Mouse (Mus musculus) frontal cortex, adult 2 months (tissue): ENCODE data around the gene Mybpc2. TPM values are rescaled to one million over a fixed set of nuclear protein-coding genes. Genes with fewer than 3 reads are reported as not detected.

ENCODE experiments used
- DNase-seq, 2 experiments: peaks; one replicate each; pipeline ENCODE4 v3.0.0; 2022; ENCODE audit warnings: low spot score in 1 of 2; ENCODE audit errors: extremely low spot score in 1 of 2
- polyA plus RNA-seq: library from polyadenylated mRNA; depleted of rRNA; stranded (reverse); fragments of >200 nt; gene quantifications from 2 replicates; pipeline ENCODE4 v1.2.3, GENCODE M21; 2012

The Mybpc2 gene
- polyA plus RNA-seq, 1 experiment = 0.12 TPM

DNA sequence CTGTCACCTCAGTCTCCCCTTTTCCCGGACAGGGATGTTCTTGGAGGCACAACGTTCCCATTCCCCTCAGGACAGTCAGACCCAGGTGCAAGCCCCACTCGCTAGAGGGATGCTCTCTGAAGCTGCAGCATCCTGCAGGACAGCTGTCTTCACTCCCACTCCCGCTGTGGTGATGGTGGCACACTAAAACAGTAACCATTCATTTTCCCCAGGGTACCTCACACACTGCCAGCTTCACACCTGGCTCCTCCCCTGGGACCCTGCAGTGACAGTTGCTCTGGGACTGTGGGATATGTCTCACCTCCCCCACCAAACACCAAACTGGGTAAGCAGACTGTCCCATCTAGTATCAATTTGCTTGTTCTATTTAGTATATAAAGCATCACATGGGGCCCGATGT is 23.3 kb upstream of the Mybpc2 start:
- no peak for DNase-seq

GRCm38 (mm10) chr7:44547041-44547440 is 22.6 kb upstream of the Mybpc2 start:
- DNase-seq = no peak

DNA sequence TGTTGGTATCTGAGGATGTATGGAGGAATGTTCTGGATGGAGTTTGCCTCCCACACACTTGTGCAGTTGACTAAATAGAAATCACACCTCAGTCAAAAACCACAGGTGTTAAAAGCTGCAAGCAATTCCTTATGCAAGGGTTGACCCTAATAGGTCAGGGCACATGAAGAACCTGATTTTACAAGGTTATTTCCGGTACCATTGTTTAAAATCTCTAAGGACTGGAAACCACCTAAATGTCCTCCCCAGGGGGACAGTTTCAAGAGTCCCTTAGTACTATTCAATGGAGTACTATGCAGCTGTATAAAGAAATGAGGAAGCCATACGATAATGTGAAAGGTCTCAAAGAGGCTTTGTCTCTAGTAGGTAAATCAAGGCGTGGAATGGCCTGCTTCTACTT is 21.8 kb upstream of the Mybpc2 start:
- no peak for DNase-seq

GRCm38 (mm10) chr7:44543071-44543470 is 18.6 kb upstream of the Mybpc2 start:
- DNase-seq = no peak

DNA sequence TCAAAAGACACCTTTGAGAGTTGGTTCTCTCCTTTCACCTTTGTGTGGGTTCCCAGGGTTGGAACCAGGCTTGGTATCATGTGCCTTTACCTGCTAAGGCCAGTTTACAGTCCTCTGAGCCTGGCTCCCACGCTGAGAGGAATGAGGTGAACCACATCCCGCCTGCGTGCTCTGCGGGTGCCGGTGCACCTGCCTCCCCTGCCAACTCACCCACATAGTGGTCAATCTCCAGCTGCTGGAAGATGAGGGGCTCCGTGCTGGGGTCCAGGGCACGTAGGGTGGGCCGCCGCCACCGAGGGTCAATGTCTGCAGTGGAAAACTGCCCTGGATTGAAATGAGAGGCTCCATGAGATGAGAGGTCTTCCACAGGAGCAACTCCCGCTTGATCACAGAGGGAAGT is 18.1 kb upstream of the Mybpc2 start:
- no peak for DNase-seq

DNA sequence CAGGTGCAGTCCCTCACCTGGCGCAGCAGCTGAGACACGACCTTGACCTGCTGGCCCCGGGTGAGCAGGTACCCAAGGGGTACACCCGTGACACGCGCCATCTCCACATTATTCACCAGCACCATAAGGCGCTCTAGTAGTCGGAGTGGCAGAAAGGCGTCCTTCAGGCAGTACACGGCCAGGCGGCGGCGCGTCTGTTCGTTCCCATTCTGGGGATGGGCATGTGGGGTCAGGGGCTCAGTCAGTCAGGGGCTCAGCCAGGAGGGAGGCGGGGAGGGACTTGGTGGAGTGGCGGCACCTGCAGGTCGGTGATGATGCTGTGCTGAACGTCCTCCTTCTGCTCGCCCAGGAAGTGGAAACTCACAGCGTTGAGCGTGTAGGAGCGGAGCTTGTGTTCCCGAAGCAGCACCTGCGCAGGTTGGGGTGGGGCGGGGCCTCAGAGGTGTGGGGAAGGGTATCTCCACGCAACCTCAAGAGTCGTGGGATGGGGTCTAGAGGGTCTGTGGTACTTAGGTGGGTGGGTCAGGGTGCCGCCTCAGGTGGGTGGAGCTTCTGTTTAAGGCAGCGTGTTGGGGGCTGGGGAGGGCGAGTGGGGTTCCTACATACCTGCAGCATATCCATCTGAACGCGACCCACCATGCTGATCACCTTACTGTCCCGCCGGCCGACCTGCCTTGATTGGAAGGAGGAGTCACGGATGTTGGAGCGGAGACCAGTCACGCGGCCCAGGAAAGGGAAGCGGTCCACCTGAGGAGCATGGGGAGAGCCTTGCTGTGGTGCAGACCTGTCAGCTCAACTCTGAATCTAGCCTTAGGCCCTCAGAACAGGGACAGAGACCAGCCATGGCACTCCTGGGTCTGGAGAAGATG is 14.5 kb upstream of the Mybpc2 start:
- no peak for DNase-seq

- DNase-seq = no peak
These were observed 13.0 kb upstream of the Mybpc2 start for GRCm38 (mm10) chr7:44537496-44537895.

DNA sequence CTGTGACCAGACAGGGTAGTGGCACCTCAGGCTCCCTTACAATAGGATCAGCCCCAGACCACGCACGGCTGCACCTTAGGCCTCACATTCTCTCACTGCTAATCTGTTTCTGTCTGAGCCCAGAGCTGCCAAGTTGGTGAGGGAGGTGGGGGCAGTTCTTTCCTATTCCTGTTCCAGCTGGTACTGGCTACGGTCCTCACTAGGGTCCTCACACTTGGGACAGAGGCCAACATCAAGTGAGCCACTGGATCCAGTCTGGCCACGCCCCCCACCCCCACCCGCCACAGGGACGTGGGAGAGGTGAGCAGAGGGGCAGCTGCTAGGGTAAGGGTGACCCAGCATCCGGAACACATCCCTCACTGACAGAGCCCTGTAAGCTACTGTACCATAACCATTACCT is 12.6 kb upstream of the Mybpc2 start:
- no peak for DNase-seq

GRCm38 (mm10) chr7:44536590-44536968 is 12.1 kb upstream of the Mybpc2 start:
- peak in 1 of 2 experiments; percentile 71 for DNase-seq

DNA sequence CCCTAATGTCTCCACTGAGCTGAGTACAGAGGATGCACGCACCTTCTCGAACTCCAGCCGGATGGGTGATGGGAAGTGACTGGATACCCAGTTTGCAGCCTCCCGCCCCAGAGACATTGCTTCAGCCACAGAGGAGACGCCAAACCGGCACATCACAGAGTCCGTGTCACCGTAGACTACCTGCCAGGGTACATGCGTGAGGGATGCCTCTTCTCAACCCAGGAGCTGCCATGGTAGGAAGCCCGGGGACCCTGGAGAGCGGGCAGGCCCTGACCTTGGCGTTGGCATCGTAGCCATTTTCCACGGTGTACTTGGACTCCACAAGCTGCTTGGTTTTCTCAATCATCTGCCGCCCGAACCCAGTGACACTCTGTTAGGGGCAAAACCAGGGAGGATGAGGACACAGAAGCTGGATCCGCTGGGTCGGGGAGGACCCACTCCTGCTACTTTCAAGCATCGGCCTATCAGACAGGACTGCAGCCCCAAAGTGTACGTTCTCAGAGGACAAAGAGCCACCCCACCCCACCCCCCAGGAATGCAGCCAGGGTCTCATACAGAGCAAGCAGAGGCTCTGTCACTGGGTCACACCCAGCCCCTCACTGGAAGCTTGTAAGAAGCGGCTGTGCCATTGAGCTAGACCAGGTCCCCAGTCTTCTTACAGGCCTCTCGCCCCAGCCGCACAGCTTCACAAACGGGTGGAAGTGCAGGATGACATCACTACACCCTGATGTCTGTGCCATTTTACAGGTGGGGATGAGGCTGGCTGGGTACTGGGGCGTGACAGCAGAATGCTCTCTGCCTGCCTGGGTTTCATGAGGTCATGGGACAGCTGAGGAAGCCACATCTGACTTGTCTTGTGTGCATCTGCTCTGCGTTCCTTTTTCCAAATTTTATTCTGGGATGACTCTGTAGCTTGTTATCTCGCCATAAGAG is 11.5 kb upstream of the Mybpc2 start:
- DNase-seq = no peak

DNA sequence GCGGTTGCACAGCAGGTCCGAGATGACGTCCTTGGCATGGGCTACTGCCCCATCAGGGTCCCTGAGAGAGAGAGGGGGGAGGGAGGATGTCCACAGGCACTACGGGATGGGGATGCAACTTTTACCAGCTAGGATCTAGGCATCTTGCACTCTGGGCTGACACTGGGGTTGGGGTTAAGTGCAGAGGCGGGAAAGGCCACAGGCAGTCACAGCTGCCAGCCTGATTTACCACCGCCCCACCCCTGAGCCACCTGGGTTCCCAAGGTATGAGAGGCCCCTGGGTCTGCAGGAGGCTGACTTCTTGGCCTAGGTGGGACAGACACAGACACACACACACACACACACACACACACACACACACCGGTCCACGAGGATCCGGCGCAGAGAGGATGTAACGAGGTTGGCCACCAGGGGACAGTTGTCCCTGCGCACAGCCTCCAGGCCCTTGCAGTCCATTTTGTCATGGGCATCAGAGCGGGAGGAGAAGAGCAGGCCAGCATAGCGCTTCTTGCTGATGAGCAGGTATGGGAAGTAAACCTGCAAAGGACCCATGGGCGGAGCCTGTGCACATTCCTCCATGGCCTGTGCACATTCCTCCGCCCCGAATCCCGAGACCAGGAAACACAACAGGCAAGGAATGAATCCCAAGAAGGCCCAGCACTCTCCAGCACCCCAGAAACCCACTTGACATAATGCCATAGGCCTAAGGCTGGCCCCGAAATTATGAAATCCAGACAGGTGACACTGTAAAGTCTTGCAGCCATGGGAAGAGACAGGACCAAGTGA is 10.4 kb upstream of the Mybpc2 start:
- DNase-seq = no peak

DNA sequence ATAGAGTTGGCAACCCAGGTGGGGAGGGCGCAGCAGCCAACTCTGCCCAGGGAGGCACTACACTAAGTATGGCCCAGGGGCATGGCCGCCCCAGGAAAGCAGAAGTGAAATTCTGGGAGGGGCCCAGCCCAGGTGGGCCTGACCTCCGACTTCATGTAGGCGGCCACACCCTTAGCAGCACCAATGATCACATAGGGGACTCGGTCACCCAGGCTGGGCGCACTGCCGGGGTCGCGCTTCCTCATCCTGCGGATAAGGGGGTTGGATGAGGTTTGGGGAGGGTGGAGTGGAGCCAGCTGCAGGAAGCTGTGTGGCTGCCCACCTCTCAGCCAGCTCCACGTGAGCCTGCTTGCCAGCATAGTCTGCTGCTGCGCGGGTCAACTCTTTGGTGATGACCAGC is 9.8 kb upstream of the Mybpc2 start:
- DNase-seq = no peak

DNA sequence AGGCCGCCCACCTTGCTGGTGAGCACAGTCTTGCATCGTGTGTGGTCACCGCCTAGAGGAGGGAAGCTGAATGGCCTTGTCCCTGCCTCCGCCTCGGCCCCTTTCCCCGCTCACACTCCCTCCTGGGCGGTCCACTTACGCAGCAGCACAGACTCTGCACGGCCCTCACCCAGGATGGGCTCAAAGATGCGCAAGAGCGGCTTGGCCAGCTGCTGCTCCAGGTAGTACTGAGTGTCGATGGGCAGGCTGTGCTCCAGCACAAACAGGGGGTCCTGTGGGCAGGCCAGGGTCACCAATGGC is 9.2 kb upstream of the Mybpc2 start:
- no peak for DNase-seq

DNA sequence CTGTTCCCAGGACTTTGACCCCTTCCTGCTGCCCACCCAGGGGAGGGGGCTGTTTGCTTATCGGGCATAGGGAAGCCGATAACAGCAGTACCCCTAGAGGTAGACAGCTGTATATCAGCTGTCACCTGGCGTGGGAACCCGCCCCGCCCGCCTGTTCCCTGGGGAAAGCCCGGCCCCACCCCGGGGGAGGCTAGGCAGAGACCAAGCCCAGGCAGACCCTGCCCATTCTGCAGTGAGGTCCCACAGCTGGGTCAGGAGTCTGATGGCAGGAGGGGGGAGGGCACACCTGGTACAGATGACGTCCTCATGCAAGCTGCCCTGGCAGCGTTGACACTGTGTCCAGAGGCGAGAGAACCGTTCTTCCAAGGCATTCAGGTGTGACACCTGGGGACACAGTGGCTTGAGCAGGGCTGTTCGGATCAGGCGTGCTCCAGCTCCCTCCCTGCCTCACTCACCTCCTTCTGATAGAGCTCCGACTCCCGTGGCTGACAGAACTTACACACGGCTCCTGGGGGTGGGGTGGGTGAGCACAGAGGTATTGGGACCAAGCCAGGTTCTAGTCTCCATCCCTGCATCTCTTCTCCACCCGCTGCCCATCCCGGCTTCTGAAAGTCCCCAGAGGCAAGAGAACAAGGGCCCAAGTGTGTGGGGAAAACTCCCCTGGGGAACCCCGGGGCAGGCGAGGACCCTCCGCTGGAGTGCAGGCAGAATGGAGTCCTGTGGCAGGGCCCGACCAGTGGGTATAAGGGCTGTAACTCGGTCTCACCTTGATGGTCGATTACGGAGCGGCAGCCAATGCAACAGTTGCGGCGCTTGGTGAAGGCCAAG is 8.7 kb upstream of the Mybpc2 start:
- DNase-seq = no peak

- no peak for DNase-seq
These were observed 7.7 kb upstream of the Mybpc2 start, which contains the start of gene Spib for GRCm38 (mm10) chr7:44531946-44532732. Spib (minus strand) TSS chr7:44532071.

DNA sequence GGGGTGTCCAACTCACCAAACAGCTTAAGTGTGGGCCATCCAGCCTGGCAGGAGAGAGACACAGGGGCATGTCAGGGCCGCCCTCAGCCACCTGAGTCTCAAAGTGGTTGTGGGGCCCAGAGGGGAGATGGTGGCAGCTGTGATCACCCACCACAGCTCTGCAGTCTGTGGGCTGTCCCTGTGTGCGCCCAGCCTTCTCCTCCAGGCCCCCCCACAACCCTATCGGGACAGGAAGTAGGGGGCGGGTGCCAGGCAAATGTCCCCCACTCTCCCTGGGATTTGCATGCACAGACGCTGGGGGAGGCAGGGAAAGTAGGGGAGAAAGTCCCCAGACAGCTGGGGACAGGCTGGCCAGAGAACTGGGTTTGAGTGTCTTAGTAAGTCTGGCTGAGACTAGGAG is 6.8 kb upstream of the Mybpc2 start:
- no peak for DNase-seq

- no peak for DNase-seq
These were observed 6.1 kb upstream of the Mybpc2 start for GRCm38 (mm10) chr7:44530507-44530906.

DNA sequence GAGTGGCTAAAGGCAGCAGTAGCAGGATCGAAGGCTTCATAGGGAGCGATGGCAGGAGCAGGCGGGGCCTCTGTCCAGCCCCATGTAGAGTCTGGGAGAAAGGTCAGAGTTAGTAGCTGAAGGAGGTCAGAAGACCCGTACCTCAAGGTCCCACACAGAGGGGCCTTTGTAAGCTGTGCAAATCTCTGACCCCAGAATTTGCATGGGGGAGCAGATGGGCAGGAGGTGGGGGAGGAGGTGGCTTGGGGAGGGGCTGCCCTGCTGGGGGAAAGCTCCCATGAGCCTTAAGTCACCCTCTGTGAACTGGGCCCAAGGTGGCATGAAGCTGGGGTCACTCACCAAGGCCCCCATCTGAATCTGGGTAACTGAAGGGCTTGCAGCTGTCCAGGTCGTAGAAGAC is 5.1 kb upstream of the Mybpc2 start:
- no peak for DNase-seq
